ENCODE assay signal across 8 mouse cellular contexts in genomic region chr5:145114606-145115473, GRCm38 (mm10). TPM values are rescaled to one million over a fixed set of nuclear protein-coding genes. Genes with fewer than 3 reads are reported as not detected.
DNase-seq lines count a peak whose midpoint lies in the region; ATAC-seq and TF ChIP-seq lines count a peak whose summit lies in the region.

No protein-coding gene starts in this region.

- no peak overlapping the region for H3K27ac ChIP-seq in embryonic facial prominence, embryonic 11.5 days (replicated peaks; ENCODE audit: low read depth, low read length)
- H3K27ac ChIP-seq in heart, embryonic 13.5 days (replicated peaks): peak overlapping the region; percentile 66
- H3K27ac ChIP-seq in kidney, embryonic 15.5 days: peak overlapping the region; percentile 48

- no peak for TF ChIP-seq CTCF in G1E (IDR thresholded peaks at IDR 0.05; ENCODE audit: low read depth, low read length)

- DNase-seq in 3134 (ENCODE audit: extremely low read depth, insufficient read length, low spot score) (peak; percentile 85), G1E (ENCODE audit: low spot score) (peak; percentile 80)
- peak; percentile 32 for DNase-seq in embryonic facial prominence, embryonic 11.5 days (ENCODE audit: low spot score)
- DNase-seq in lung, postnatal 25 days (ENCODE audit: low spot score): peak; percentile 79
- DNase-seq in ovary, postnatal 36 days (ENCODE audit: low spot score): peak; percentile 69
- DNase-seq in yolk sac, embryonic 10.5 days (ENCODE audit: low spot score): peak; percentile 60

- WGBS in embryonic facial prominence, embryonic 11.5 days: 19% methylated on average over 39 of the region's 40 CpGs
- 15% methylated on average over 32 of the region's 40 CpGs for WGBS in heart, embryonic 13.5 days
- WGBS in kidney, embryonic 15.5 days: 12% methylated on average over 40 of the region's 40 CpGs

- H3K9me3 ChIP-seq in G1E (replicated peaks): peaks cover 8% of the 10 kb centered on the region
- H3K9me3 ChIP-seq in embryonic facial prominence, embryonic 11.5 days (replicated peaks; ENCODE audit: control insufficient read depth, low read length): no peaks in the 10 kb centered on the region
- 0 out of 2 replicates have a peak, but pooled peaks cover 4% of the 10 kb centered on the region for H3K9me3 ChIP-seq in heart, embryonic 13.5 days
- no peaks in the 10 kb centered on the region for H3K9me3 ChIP-seq in kidney, embryonic 15.5 days (replicated peaks)

- no peaks in the 10 kb centered on the region for H3K27me3 ChIP-seq in G1E (ENCODE audit: insufficient read depth, low read length)
- peaks cover 7% of the 10 kb centered on the region for H3K27me3 ChIP-seq in embryonic facial prominence, embryonic 11.5 days (ENCODE audit: control insufficient read depth, insufficient read depth, low read length)
- H3K27me3 ChIP-seq in heart, embryonic 13.5 days (replicated peaks): no peaks in the 10 kb centered on the region
- H3K27me3 ChIP-seq in kidney, embryonic 15.5 days: no peaks in the 10 kb centered on the region

- H3K4me1 ChIP-seq in G1E (ENCODE audit: insufficient read depth, low read depth, low read length): peaks cover 77% of the 10 kb centered on the region
- H3K4me1 ChIP-seq in embryonic facial prominence, embryonic 11.5 days (ENCODE audit: control insufficient read depth, insufficient read depth, low read length): no peaks in the 10 kb centered on the region
- peaks cover 41% of the 10 kb centered on the region for H3K4me1 ChIP-seq in heart, embryonic 13.5 days
- peaks cover 44% of the 10 kb centered on the region for H3K4me1 ChIP-seq in kidney, embryonic 15.5 days

- peak overlapping the region; percentile 57 for H3K9ac ChIP-seq in embryonic facial prominence, embryonic 11.5 days (replicated peaks; ENCODE audit: low read length)
- H3K9ac ChIP-seq in heart, embryonic 13.5 days: peak overlapping the region; percentile 90
- H3K9ac ChIP-seq in kidney, embryonic 15.5 days: peak overlapping the region; percentile 68

- peaks cover 62% of the 10 kb centered on the region for H3K36me3 ChIP-seq in G1E (replicated peaks)
- peaks cover 2% of the 10 kb centered on the region for H3K36me3 ChIP-seq in embryonic facial prominence, embryonic 11.5 days (replicated peaks; ENCODE audit: control insufficient read depth, insufficient read depth, low read depth, low read length)
- H3K36me3 ChIP-seq in heart, embryonic 13.5 days: peaks cover 36% of the 10 kb centered on the region
- peaks cover 18% of the 10 kb centered on the region for H3K36me3 ChIP-seq in kidney, embryonic 15.5 days

- H3K4me2 ChIP-seq in embryonic facial prominence, embryonic 11.5 days (ENCODE audit: low read depth, low read length): peak overlapping the region; percentile 79
- H3K4me2 ChIP-seq in heart, embryonic 13.5 days: peak overlapping the region; percentile 84
- H3K4me2 ChIP-seq in kidney, embryonic 15.5 days: peak overlapping the region; percentile 87

- peak overlapping the region; percentile 90 for H3K4me3 ChIP-seq in G1E (ENCODE audit: low read depth, low read length)
- H3K4me3 ChIP-seq in embryonic facial prominence, embryonic 11.5 days (ENCODE audit: low read depth, low read length): peak overlapping the region; percentile 55
- peak overlapping the region; percentile 82 for H3K4me3 ChIP-seq in heart, embryonic 13.5 days
- peak overlapping the region; percentile 77 for H3K4me3 ChIP-seq in kidney, embryonic 15.5 days (replicated peaks)

- 0 out of 2 replicates have a peak, but pooled peaks have one; percentile 12 for ATAC-seq in G1E (ENCODE audit: extremely low read depth, insufficient number of reproducible peaks, low FRiP score, poor library complexity, severe bottlenecking)
- ATAC-seq in embryonic facial prominence, embryonic 11.5 days (replicated peaks; ENCODE audit: insufficient number of reproducible peaks, low FRiP score, low TSS enrichment, low read depth): peak; percentile 15; the same call in 1 of the 2 replicates
- peak; percentile 21; the same call in 1 of the 2 replicates for ATAC-seq in heart, embryonic 13.5 days (ENCODE audit: extremely low read depth, insufficient number of reproducible peaks, low FRiP score, low TSS enrichment)
- ATAC-seq in kidney, embryonic 15.5 days (replicated peaks; ENCODE audit: low FRiP score): peak; percentile 20

RNA-seq across cellular contexts. Expression of gene Arpc1b, which starts 0.8 kb away (rescaled TPM):
- total RNA-seq in G1E (2014; fragmentation: Nextera tagmentation) (226 and 347 TPM in 2 replicates), G1E (2017) (230 and 290 TPM in 2 replicates)
- 2,252 and 2,780 TPM in 2 replicates for polyA plus RNA-seq in G1E (2012)
- polyA plus RNA-seq in embryonic facial prominence, embryonic 11.5 days (2014; fragmentation: Nextera tagmentation; extraction: Ambion mirVana): 55.5 and 65.0 TPM in 2 replicates
- 221 and 234 TPM in 2 replicates for polyA plus RNA-seq in heart, embryonic 13.5 days (2015; fragmentation: Nextera tagmentation; extraction: Ambion mirVana)
- 294 and 313 TPM in 2 replicates for polyA plus RNA-seq in kidney, embryonic 15.5 days (2015; fragmentation: Nextera tagmentation; extraction: Ambion mirVana)

RNA-seq across cellular contexts. Expression of gene Pdap1, which starts 25.2 kb away (rescaled TPM):
- total RNA-seq in G1E (2014; fragmentation: Nextera tagmentation) (95.0 and 112 TPM in 2 replicates), G1E (2017) (72.7 and 82.5 TPM in 2 replicates)
- polyA plus RNA-seq in G1E (2012): 173 and 217 TPM in 2 replicates
- 113 and 121 TPM in 2 replicates for polyA plus RNA-seq in embryonic facial prominence, embryonic 11.5 days (2014; fragmentation: Nextera tagmentation; extraction: Ambion mirVana)
- polyA plus RNA-seq in heart, embryonic 13.5 days (2015; fragmentation: Nextera tagmentation; extraction: Ambion mirVana): 62.4 and 62.6 TPM in 2 replicates
- 104 and 106 TPM in 2 replicates for polyA plus RNA-seq in kidney, embryonic 15.5 days (2015; fragmentation: Nextera tagmentation; extraction: Ambion mirVana)

RNA-seq across cellular contexts. Expression of gene Bud31, which starts 25.3 kb away (rescaled TPM):
- total RNA-seq in G1E (2014; fragmentation: Nextera tagmentation) (116 and 155 TPM in 2 replicates), G1E (2017) (287 and 292 TPM in 2 replicates)
- 5.7 and 8.7 TPM in 2 replicates for polyA plus RNA-seq in G1E (2012)
- 281 and 299 TPM in 2 replicates for polyA plus RNA-seq in embryonic facial prominence, embryonic 11.5 days (2014; fragmentation: Nextera tagmentation; extraction: Ambion mirVana)
- 135 and 150 TPM in 2 replicates for polyA plus RNA-seq in heart, embryonic 13.5 days (2015; fragmentation: Nextera tagmentation; extraction: Ambion mirVana)
- 196 TPM in 2 replicates for polyA plus RNA-seq in kidney, embryonic 15.5 days (2015; fragmentation: Nextera tagmentation; extraction: Ambion mirVana)

RNA-seq across cellular contexts. Expression of gene Kpna7, which starts 31.0 kb away (rescaled TPM):
- total RNA-seq in G1E (2014; fragmentation: Nextera tagmentation) (not detected in 2 replicates), G1E (2017) (not detected in 2 replicates)
- not detected in 2 replicates for polyA plus RNA-seq in G1E (2012)
- not detected in 2 replicates for polyA plus RNA-seq in embryonic facial prominence, embryonic 11.5 days (2014; fragmentation: Nextera tagmentation; extraction: Ambion mirVana)
- not detected in 2 replicates for polyA plus RNA-seq in heart, embryonic 13.5 days (2015; fragmentation: Nextera tagmentation; extraction: Ambion mirVana)
- not detected in 2 replicates for polyA plus RNA-seq in kidney, embryonic 15.5 days (2015; fragmentation: Nextera tagmentation; extraction: Ambion mirVana)

RNA-seq across cellular contexts. Expression of gene Arpc1a, which starts 31.2 kb away (rescaled TPM):
- total RNA-seq in G1E (2014; fragmentation: Nextera tagmentation): 77.0 and 85.3 TPM in 2 replicates
- total RNA-seq in G1E (2017): 125 and 169 TPM in 2 replicates
- 56.4 and 58.6 TPM in 2 replicates for polyA plus RNA-seq in G1E (2012)
- 157 and 161 TPM in 2 replicates for polyA plus RNA-seq in embryonic facial prominence, embryonic 11.5 days (2014; fragmentation: Nextera tagmentation; extraction: Ambion mirVana)
- polyA plus RNA-seq in heart, embryonic 13.5 days (2015; fragmentation: Nextera tagmentation; extraction: Ambion mirVana): 92.3 and 99.2 TPM in 2 replicates
- polyA plus RNA-seq in kidney, embryonic 15.5 days (2015; fragmentation: Nextera tagmentation; extraction: Ambion mirVana): 138 and 140 TPM in 2 replicates

Comparison
In these comparisons a context has a peak if more than half of its experiments do, and no peak if none do; other contexts are left out.
1. DNase-seq: peak in every context shown above with its lines; median percentile 85 in 3134; 80 in G1E; 79 in lung, postnatal 25 days; 69 in ovary, postnatal 36 days; 60 in yolk sac, embryonic 10.5 days; 32 in embryonic facial prominence, embryonic 11.5 days.
2. RNA of gene Bud31, which starts 25.3 kb away (polyA plus RNA-seq): 281 to 299 TPM in embryonic facial prominence, embryonic 11.5 days, 196 TPM in kidney, embryonic 15.5 days and 135 to 150 TPM in heart, embryonic 13.5 days; 5.7 to 8.7 TPM in G1E; every median in the first group is over 10 times any median in the second.
3. Peak in every context shown above with its lines, with median percentiles within 50 percentile points of each other: ATAC-seq, H3K4me3 ChIP-seq, H3K4me2 ChIP-seq and H3K9ac ChIP-seq.